Mouse (Mus musculus): ENCODE measurements at regions not wholly inside any gene's neighbourhood (a gene's known extent, or its start where the extent isn't known, plus 50 kb on each side); places are given as distances from the start of the nearest gene placed in this dataset.
"Not testable (repeated sequence)": the region's sequence is repeated elsewhere in the genome, so short reads cannot be mapped to it uniquely, and the experiment has no call there.

DNA sequence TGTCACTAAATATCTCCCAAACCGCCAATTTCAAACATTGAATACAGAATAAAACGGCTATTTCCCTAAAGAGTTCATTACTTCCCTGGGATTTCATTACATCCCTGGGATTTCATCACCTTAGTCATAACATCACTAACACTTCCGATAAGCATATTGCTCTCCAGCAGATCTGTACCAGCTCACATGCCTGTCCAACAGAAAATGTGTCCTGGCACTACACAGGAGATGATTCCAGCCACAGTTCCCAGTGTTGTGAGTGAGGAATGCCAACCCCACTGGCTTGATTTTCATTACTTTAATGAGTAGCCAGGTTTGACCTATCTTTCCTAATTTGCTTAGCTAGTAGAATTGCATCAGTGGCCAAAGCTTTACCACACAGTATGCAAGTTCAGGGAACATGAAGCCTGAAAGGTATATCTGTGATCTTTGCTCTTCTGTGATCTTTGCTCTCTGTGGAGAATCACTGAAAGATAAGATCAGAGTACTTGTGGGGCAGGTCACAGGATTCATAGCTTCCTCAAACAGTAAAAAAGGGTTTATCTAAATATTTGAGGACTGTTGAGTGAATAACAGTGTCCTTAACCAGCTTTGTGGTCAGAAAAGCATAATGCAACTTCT, 1115.5 kb upstream of the 1700009N14Rik start:
- H3K36me3 ChIP-seq (ENCODE audit: control insufficient read depth, insufficient read depth, low read length), result no peaks in the 10 kb centered on the region
- DNase-seq (ENCODE audit: low spot score) (no peak), ATAC-seq (replicated peaks; ENCODE audit: low FRiP score) (peak; percentile 80)
- H3K4me1 ChIP-seq (replicated peaks; ENCODE audit: control insufficient read depth, insufficient read depth, low read length), result no peaks in the 10 kb centered on the region
- no peaks in the 10 kb centered on the region for H3K9me3 ChIP-seq (ENCODE audit: control insufficient read depth, low read length)
- H3K27ac ChIP-seq (ENCODE audit: low read depth, low read length), result no peak overlapping the region
- WGBS, result 74% methylated on average over 3 of the region's 3 CpGs
- no peak overlapping the region for H3K4me3 ChIP-seq (ENCODE audit: low read depth, low read length)
- H3K9ac ChIP-seq (ENCODE audit: low read depth, low read length), result no peak overlapping the region
- H3K4me2 ChIP-seq, result no peak overlapping the region
- no peaks in the 10 kb centered on the region for H3K27me3 ChIP-seq (replicated peaks; ENCODE audit: control insufficient read depth, insufficient read depth, low read length)

DNA sequence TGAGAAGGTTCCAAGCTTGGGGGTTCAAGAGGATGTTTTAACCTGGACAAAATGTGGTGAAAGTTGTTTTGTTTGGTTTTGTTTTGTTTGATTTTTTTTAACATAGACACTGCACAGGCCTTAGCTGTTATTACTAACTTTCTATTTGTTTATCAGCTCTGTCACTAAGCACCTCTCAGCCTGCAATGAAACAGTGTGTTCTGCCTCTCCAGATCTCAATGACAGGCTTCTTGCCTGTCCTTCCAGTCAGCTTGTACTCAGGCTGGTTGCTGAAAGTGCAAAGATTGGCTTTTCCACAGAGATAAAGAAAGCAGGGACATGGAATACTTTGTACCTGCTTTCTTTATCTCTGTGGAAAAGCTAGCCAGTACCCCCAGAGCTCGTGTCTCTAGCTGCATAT, 1114.9 kb upstream of the 1700009N14Rik start:
- Histone ChIP-seq H3K4me1 (replicated peaks; ENCODE audit: control insufficient read depth, insufficient read depth, low read length) (no peaks in the 10 kb centered on the region), H3K9me3 (ENCODE audit: control insufficient read depth, low read length) (no peaks in the 10 kb centered on the region), H3K36me3 (ENCODE audit: control insufficient read depth, insufficient read depth, low read length) (no peaks in the 10 kb centered on the region), H3K27ac (ENCODE audit: low read depth, low read length) (no peak overlapping the region), H3K4me2 (no peak overlapping the region), H3K4me3 (ENCODE audit: low read depth, low read length) (no peak overlapping the region), H3K27me3 (replicated peaks; ENCODE audit: control insufficient read depth, insufficient read depth, low read length) (no peaks in the 10 kb centered on the region), H3K9ac (ENCODE audit: low read depth, low read length) (no peak overlapping the region)
- DNase-seq (ENCODE audit: low spot score), result no peak
- 29% methylated on average over 1 of the region's 1 CpGs for WGBS
- ATAC-seq (replicated peaks; ENCODE audit: low FRiP score), result 0 out of 2 replicates have a peak, but pooled peaks have one; percentile 20

DNA sequence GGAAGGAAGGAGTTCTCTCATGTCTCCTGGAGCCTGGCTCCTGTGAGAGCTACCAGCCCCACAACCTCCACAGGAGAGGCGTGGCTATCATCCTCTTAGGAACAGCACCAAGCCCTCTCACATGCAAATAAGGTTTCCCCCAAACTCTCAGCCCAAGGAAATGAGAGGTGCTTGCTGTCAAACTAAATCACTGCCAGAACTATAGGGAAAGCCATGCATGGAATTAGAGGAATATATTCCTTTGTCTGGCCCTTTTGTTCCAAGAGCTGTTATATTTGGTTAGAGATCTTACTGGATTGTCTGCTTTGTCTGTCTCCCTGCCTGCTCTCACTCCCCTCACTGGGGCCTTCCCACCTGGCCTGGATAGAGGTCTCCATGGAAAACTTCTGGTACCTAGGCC, 1079.0 kb upstream of the 1700009N14Rik start:
- no peaks in the 10 kb centered on the region for H3K9me3 ChIP-seq (ENCODE audit: control insufficient read depth, low read length)
- 36% methylated on average over 1 of the region's 1 CpGs for WGBS
- ATAC-seq (replicated peaks; ENCODE audit: low FRiP score) (no peak), DNase-seq (ENCODE audit: low spot score) (no peak)
- H3K4me3 ChIP-seq (ENCODE audit: low read depth, low read length), result no peak overlapping the region
- H3K36me3 ChIP-seq (ENCODE audit: control insufficient read depth, insufficient read depth, low read length), result no peaks in the 10 kb centered on the region
- no peaks in the 10 kb centered on the region for H3K4me1 ChIP-seq (replicated peaks; ENCODE audit: control insufficient read depth, insufficient read depth, low read length)
- H3K27ac ChIP-seq (ENCODE audit: low read depth, low read length), result no peak overlapping the region
- H3K27me3 ChIP-seq (replicated peaks; ENCODE audit: control insufficient read depth, insufficient read depth, low read length), result no peaks in the 10 kb centered on the region
- H3K9ac ChIP-seq (ENCODE audit: low read depth, low read length), result no peak overlapping the region
- H3K4me2 ChIP-seq, result no peak overlapping the region

DNA sequence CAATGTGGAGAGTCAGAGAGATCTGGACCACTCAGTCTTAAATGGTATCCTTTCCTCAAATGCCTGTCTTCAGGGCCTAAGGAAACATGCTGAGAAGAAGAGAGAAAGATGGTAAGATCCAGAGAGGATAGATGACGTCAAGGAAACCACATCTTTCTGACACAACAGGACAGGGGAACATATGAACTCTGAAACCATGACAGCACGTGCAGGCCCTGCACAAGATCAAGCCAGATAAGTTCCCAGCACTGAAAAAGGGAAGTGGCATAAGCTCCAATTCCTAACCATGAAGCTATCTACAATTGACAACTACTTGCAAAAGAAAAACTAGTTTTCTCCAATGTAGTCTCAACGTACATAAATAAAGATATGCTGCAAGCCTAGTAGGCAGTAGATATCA, 1068.2 kb upstream of the 1700009N14Rik start:
- Histone ChIP-seq H3K4me2 (no peak overlapping the region), H3K27me3 (replicated peaks; ENCODE audit: control insufficient read depth, insufficient read depth, low read length) (no peaks in the 10 kb centered on the region), H3K9ac (ENCODE audit: low read depth, low read length) (no peak overlapping the region), H3K9me3 (ENCODE audit: control insufficient read depth, low read length) (0 out of 2 replicates have a peak, but pooled peaks cover 2% of the 10 kb centered on the region), H3K36me3 (ENCODE audit: control insufficient read depth, insufficient read depth, low read length) (no peaks in the 10 kb centered on the region), H3K4me3 (ENCODE audit: low read depth, low read length) (no peak overlapping the region), H3K4me1 (replicated peaks; ENCODE audit: control insufficient read depth, insufficient read depth, low read length) (no peaks in the 10 kb centered on the region), H3K27ac (ENCODE audit: low read depth, low read length) (no peak overlapping the region)
- WGBS, result 46% methylated on average over 3 of the region's 3 CpGs
- no peak for ATAC-seq (replicated peaks; ENCODE audit: low FRiP score)
- no peak for DNase-seq (ENCODE audit: low spot score)

DNA sequence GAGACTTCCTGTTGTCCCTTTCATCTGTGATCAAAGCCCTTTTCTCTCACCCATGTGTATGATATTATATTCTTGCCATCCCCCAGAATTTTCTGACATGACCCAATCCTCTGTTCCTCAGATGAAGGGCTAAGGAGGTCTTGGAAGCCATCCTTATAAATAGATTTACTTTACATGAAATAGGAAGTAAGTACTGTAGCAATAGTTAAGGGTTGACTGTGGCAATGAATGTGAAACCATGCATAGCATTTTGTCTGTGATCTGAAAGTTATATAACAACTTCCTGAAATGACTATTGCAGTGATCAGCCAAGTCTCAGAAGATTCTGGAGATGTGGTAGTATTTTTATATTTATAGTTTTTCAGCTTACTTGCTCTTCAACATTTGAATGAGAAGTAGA, 1053.5 kb upstream of the 1700009N14Rik start:
- ATAC-seq (replicated peaks; ENCODE audit: low FRiP score) (no peak), DNase-seq (ENCODE audit: low spot score) (no peak)
- Histone ChIP-seq H3K36me3 (ENCODE audit: control insufficient read depth, insufficient read depth, low read length) (no peaks in the 10 kb centered on the region), H3K9ac (ENCODE audit: low read depth, low read length) (no peak overlapping the region), H3K9me3 (ENCODE audit: control insufficient read depth, low read length) (no peaks in the 10 kb centered on the region), H3K27me3 (replicated peaks; ENCODE audit: control insufficient read depth, insufficient read depth, low read length) (no peaks in the 10 kb centered on the region), H3K27ac (ENCODE audit: low read depth, low read length) (no peak overlapping the region), H3K4me3 (ENCODE audit: low read depth, low read length) (no peak overlapping the region), H3K4me2 (no peak overlapping the region), H3K4me1 (replicated peaks; ENCODE audit: control insufficient read depth, insufficient read depth, low read length) (no peaks in the 10 kb centered on the region)

GRCm38 (mm10) chr4:38435326-38435725, 1014.8 kb upstream of the 1700009N14Rik start:
- not testable (repeated sequence) for H3K27ac ChIP-seq (ENCODE audit: low read depth, low read length); ATAC-seq (replicated peaks; ENCODE audit: low FRiP score); H3K4me1 ChIP-seq (replicated peaks; ENCODE audit: control insufficient read depth, insufficient read depth, low read length); H3K9ac ChIP-seq (ENCODE audit: low read depth, low read length); H3K4me3 ChIP-seq (ENCODE audit: low read depth, low read length); DNase-seq (ENCODE audit: low spot score); H3K4me2 ChIP-seq; H3K9me3 ChIP-seq (ENCODE audit: control insufficient read depth, low read length); H3K36me3 ChIP-seq (ENCODE audit: control insufficient read depth, insufficient read depth, low read length); H3K27me3 ChIP-seq (replicated peaks; ENCODE audit: control insufficient read depth, insufficient read depth, low read length)

DNA sequence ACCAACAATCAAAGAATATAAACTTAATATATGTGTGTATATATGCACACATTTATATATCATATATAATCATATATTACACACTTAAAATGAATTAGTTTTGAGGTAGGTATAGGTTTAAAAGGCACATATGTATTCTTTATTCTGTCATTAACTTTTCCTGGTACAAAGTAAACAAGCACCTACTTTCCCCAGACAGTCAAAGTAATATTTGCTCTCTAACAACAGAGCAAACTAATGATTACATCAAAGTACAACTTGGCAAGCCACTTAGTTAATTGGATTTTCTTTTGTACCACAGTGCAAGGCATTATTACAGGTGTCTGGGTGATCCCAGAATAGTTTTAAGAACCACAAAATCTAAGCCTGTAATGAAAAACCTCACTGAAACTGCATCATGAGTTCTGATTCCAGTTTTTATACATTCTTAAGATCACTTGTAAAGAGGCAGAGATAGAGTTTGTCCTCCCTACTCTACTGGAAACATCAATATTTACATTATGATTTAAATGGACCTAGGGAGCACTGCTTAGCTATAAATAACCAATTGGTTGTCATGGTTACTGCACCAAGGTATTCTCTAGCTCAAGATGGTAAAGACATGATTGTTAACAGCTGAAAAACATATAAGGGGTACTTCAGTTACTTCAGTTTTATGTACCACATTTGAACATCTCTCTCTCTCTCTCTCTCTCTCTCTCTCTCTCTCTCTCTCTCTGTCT, 988.5 kb upstream of the 1700009N14Rik start:
- 0 out of 2 replicates have a peak, but pooled peaks have one; percentile 34 for ATAC-seq (replicated peaks; ENCODE audit: low FRiP score)

DNA sequence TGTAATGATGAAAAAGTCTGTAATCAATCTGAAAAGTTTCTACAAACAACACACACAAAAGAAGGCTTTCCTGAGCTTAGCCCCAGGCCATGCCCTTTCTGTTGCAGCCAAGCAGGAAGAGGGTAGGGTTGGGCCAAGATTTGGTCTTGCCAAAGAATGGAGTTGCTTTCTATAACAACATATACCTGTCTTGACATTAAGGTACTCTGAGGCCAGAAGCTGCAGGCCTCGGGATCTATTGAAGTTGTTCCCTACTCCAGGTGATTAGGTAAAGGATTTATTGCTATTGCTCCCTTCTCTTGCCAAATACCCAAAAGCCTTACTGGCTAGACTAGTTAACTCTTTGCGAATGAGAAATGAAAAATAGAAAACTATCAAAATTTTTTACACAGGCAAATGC, 951.8 kb upstream of the 1700009N14Rik start:
- ATAC-seq (replicated peaks; ENCODE audit: low FRiP score), result no peak

More for the DNA sequence above, 988.5 kb upstream of the 1700009N14Rik start:
- Histone ChIP-seq H3K4me2 (no peak overlapping the region), H3K27me3 (replicated peaks; ENCODE audit: control insufficient read depth, insufficient read depth, low read length) (no peaks in the 10 kb centered on the region), H3K4me1 (replicated peaks; ENCODE audit: control insufficient read depth, insufficient read depth, low read length) (no peaks in the 10 kb centered on the region), H3K9ac (ENCODE audit: low read depth, low read length) (no peak overlapping the region), H3K9me3 (ENCODE audit: control insufficient read depth, low read length) (no peaks in the 10 kb centered on the region), H3K27ac (ENCODE audit: low read depth, low read length) (no peak overlapping the region), H3K36me3 (ENCODE audit: control insufficient read depth, insufficient read depth, low read length) (no peaks in the 10 kb centered on the region), H3K4me3 (ENCODE audit: low read depth, low read length) (no peak overlapping the region)
- no peak for DNase-seq (ENCODE audit: low spot score)

GRCm38 (mm10) chr4:38505875-38506274, 944.2 kb upstream of the 1700009N14Rik start:
- Histone ChIP-seq H3K9ac (ENCODE audit: low read depth, low read length) (no peak overlapping the region), H3K9me3 (ENCODE audit: control insufficient read depth, low read length) (no peaks in the 10 kb centered on the region), H3K27me3 (replicated peaks; ENCODE audit: control insufficient read depth, insufficient read depth, low read length) (no peaks in the 10 kb centered on the region), H3K4me1 (replicated peaks; ENCODE audit: control insufficient read depth, insufficient read depth, low read length) (no peaks in the 10 kb centered on the region), H3K27ac (ENCODE audit: low read depth, low read length) (no peak overlapping the region), H3K36me3 (ENCODE audit: control insufficient read depth, insufficient read depth, low read length) (no peaks in the 10 kb centered on the region), H3K4me2 (no peak overlapping the region), H3K4me3 (ENCODE audit: low read depth, low read length) (no peak overlapping the region)
- 87% methylated on average over 1 of the region's 1 CpGs for WGBS
- ATAC-seq (replicated peaks; ENCODE audit: low FRiP score) (no peak), DNase-seq (ENCODE audit: low spot score) (no peak)

More for the DNA sequence above, 951.8 kb upstream of the 1700009N14Rik start:
- Histone ChIP-seq H3K9ac (ENCODE audit: low read depth, low read length) (no peak overlapping the region), H3K9me3 (ENCODE audit: control insufficient read depth, low read length) (no peaks in the 10 kb centered on the region), H3K4me1 (replicated peaks; ENCODE audit: control insufficient read depth, insufficient read depth, low read length) (no peaks in the 10 kb centered on the region), H3K36me3 (ENCODE audit: control insufficient read depth, insufficient read depth, low read length) (no peaks in the 10 kb centered on the region), H3K4me2 (no peak overlapping the region), H3K4me3 (ENCODE audit: low read depth, low read length) (no peak overlapping the region), H3K27me3 (replicated peaks; ENCODE audit: control insufficient read depth, insufficient read depth, low read length) (no peaks in the 10 kb centered on the region), H3K27ac (ENCODE audit: low read depth, low read length) (no peak overlapping the region)
- 74% methylated on average over 2 of the region's 2 CpGs for WGBS
- no peak for DNase-seq (ENCODE audit: low spot score)

Data from liver, embryonic 11.5 days (tissue).